Mouse (Mus musculus): ENCODE data around the gene Klhl36. TPM values are rescaled to one million over a fixed set of nuclear protein-coding genes. Genes with fewer than 3 reads are reported as not detected.
"Not testable (repeated sequence)": the region's sequence is repeated elsewhere in the genome, so short reads cannot be mapped to it uniquely, and the experiment has no call there.

The Klhl36 gene
- total RNA-seq, 2 experiments from 2014 or later, result 15.7 to 18.8 TPM

GRCm38 (mm10) chr8:119834676-119835075 is 27.4 kb upstream of the Klhl36 start:
- DNase-seq (ENCODE audit: low spot score in 2 of 2), result no peak

GRCm38 (mm10) chr8:119835270-119835669 is 26.8 kb upstream of the Klhl36 start:
- DNase-seq (ENCODE audit: low spot score in 2 of 2), result no peak

GRCm38 (mm10) chr8:119836831-119837230 is 25.2 kb upstream of the Klhl36 start:
- DNase-seq (ENCODE audit: low spot score in 2 of 2), result no peak

- DNase-seq (ENCODE audit: low spot score in 2 of 2), result no peak
Observed at GRCm38 (mm10) chr8:119837553-119838071, 24.5 kb upstream of the Klhl36 start.

- no peak for DNase-seq (ENCODE audit: low spot score in 2 of 2)
Observed at GRCm38 (mm10) chr8:119838100-119838982, 23.7 kb upstream of the Klhl36 start.

GRCm38 (mm10) chr8:119838983-119839340 is 23.1 kb upstream of the Klhl36 start:
- DNase-seq (ENCODE audit: low spot score in 2 of 2), result no peak

- no peak for DNase-seq (ENCODE audit: low spot score in 2 of 2)
Observed at GRCm38 (mm10) chr8:119839419-119840021, 22.5 kb upstream of the Klhl36 start.

GRCm38 (mm10) chr8:119840275-119840808 is 21.7 kb upstream of the Klhl36 start, which contains the start of gene Cotl1:
Cotl1 (minus strand) TSS chr8:119840544.
- peak; percentile 91 to 93 for DNase-seq (ENCODE audit: low spot score in 2 of 2)

GRCm38 (mm10) chr8:119840905-119841411 is 21.1 kb upstream of the Klhl36 start:
- DNase-seq (ENCODE audit: low spot score in 2 of 2), result no peak

- peak in 1 of 2 experiments; percentile 67 for DNase-seq (ENCODE audit: low spot score in 2 of 2)
Observed at GRCm38 (mm10) chr8:119843444-119843843, 18.6 kb upstream of the Klhl36 start.

GRCm38 (mm10) chr8:119844577-119844976 is 17.5 kb upstream of the Klhl36 start:
- no peak for DNase-seq (ENCODE audit: low spot score in 2 of 2)

GRCm38 (mm10) chr8:119845741-119846140 is 16.3 kb upstream of the Klhl36 start:
- DNase-seq (ENCODE audit: low spot score in 2 of 2), result not testable (repeated sequence)

- no peak for DNase-seq (ENCODE audit: low spot score in 2 of 2)
Observed at GRCm38 (mm10) chr8:119847232-119847922, 14.7 kb upstream of the Klhl36 start.

- no peak for DNase-seq (ENCODE audit: low spot score in 2 of 2)
Observed at GRCm38 (mm10) chr8:119853521-119853920, 8.5 kb upstream of the Klhl36 start.

GRCm38 (mm10) chr8:119854035-119854434 is 8.0 kb upstream of the Klhl36 start:
- DNase-seq (ENCODE audit: low spot score in 2 of 2), result no peak

GRCm38 (mm10) chr8:119855656-119856055 is 6.4 kb upstream of the Klhl36 start:
- no peak for DNase-seq (ENCODE audit: low spot score in 2 of 2)

GRCm38 (mm10) chr8:119857767-119858166 is 4.3 kb upstream of the Klhl36 start:
- no peak for DNase-seq (ENCODE audit: low spot score in 2 of 2)

- no peak for DNase-seq (ENCODE audit: low spot score in 2 of 2)
Observed at GRCm38 (mm10) chr8:119862390-119862734, 296 bp downstream of the Klhl36 start.

GRCm38 (mm10) chr8:119862749-119863148 is 683 bp downstream of the Klhl36 start:
- DNase-seq (ENCODE audit: low spot score in 2 of 2), result no peak

- DNase-seq (ENCODE audit: low spot score in 2 of 2), result no peak
Observed at GRCm38 (mm10) chr8:119869616-119870015, 7.5 kb downstream of the Klhl36 start.

- no peak for DNase-seq (ENCODE audit: low spot score in 2 of 2)
Observed at GRCm38 (mm10) chr8:119873181-119873580, 11.1 kb downstream of the Klhl36 start.

Data from adrenal gland, postnatal 4 days (tissue).